Mouse (Mus musculus) MEL (cell line): ENCODE results near the gene Onecut3.

Experiments used
- POLR2A ChIP-seq, 2 experiments: IDR thresholded peaks; 2 replicates each; pipeline ENCODE4 v1.6.1; 2011 to 2012; ENCODE audit warnings: low read length in 2 of 2, mild to moderate bottlenecking in 2 of 2, control low read depth in 1 of 2, improper control_type of control experiment in 1 of 2, low read depth in 1 of 2, moderate library complexity in 1 of 2; ENCODE audit not compliant: control insufficient read depth in 1 of 2, insufficient read depth in 1 of 2, poor library complexity in 1 of 2
- RAD21 ChIP-seq: IDR thresholded peaks from 2 replicates; pipeline ENCODE4 v1.6.1; 2011; ENCODE audit warnings: mild to moderate bottlenecking, low read depth, low read length, improper control_type of control experiment
- TBP ChIP-seq: IDR thresholded peaks from 2 replicates; pipeline ENCODE4 v1.8.0; 2011; ENCODE audit warnings: low read depth, low read length, improper control_type of control experiment

DNA sequence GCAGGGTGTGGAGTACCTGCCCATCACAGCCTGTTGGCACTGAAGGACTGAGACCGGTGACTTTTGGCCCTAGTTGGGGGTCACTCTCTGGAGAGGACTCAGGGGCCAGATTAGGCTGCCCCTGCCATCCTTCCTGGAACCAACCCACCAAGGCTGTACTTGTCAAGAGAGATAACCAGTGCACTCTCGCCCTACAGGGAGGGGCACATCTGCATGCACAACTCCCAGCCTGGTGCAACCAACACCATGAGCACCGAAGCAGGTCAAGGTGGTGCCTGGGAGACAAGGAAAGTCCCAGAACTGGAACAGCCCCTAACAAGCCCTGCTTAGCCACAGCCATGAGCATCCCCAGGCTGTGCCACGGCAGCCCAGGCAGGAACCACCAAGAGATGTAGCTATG, 52.3 kb downstream of the Onecut3 start:
- TF ChIP-seq RAD21 = no peak
- no peak for TF ChIP-seq TBP
- TF ChIP-seq POLR2A (IDR thresholded peaks at IDR 0.05; ENCODE audit: control insufficient read depth in 1 of 2, insufficient read depth in 1 of 2, low read depth in 1 of 2, low read length in 2 of 2, poor library complexity in 1 of 2) = no peak; a peak in 1 of 4 replicates
